Mouse (Mus musculus) small intestine, adult 2 months (tissue): Measurements from ENCODE around the gene Lrrc8b.

Experiments
- CTCF ChIP-seq: fragments of 200-500 bp; IDR thresholded peaks from 2 replicates; pipeline ENCODE4 v1.5.1; 2012; ENCODE audit warnings: low read depth, mild to moderate bottlenecking, control low read depth, inconsistent platforms, low read length, moderate library complexity, mixed read lengths; ENCODE audit not compliant: insufficient replicate concordance, insufficient read length; ENCODE audit errors: extremely low read depth
- POLR2A ChIP-seq: fragments of 200-500 bp; IDR thresholded peaks from 2 replicates; pipeline ENCODE4 v1.6.1; 2012; ENCODE audit warnings: low read depth, mild to moderate bottlenecking, control low read depth, inconsistent platforms, low read length, moderate library complexity

GRCm38 (mm10) chr5:105418364-105418763 is 2.8 kb downstream of the Lrrc8b start:
- TF ChIP-seq CTCF (no peak), POLR2A (no peak)
